Mouse (Mus musculus): ENCODE data around the gene Gm10024.
"Not testable (repeated sequence)": the region's sequence is repeated elsewhere in the genome, so short reads cannot be mapped to it uniquely, and the experiment has no call there.

Gene Gm10024

DNA sequence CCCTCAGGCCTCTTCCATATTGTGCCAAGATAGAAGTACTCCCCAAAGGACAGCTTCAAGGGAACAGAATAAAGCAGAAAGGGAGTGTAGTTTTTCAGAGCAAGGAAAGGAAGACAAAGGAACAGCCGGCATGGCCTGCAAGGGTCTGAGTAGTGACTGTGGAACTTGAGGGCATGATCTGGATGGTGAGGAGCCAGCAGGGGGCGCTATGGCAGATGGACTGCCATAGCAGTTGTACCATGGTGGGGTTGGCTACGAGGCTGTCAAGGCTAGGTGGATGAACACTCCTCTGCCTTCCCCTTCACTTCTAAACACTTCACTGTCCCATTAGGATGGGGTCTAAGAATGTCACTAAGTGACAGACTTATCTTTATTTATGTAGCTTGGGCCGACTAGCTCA, 18.0 kb downstream of the Gm10024 start:
- no peak for DNase-seq (ENCODE audit: low spot score in 2 of 2)

- no peak for DNase-seq (ENCODE audit: low spot score in 2 of 2)
Observed at GRCm38 (mm10) chr10:77735928-77736327, 24.7 kb downstream of the Gm10024 start.

DNA sequence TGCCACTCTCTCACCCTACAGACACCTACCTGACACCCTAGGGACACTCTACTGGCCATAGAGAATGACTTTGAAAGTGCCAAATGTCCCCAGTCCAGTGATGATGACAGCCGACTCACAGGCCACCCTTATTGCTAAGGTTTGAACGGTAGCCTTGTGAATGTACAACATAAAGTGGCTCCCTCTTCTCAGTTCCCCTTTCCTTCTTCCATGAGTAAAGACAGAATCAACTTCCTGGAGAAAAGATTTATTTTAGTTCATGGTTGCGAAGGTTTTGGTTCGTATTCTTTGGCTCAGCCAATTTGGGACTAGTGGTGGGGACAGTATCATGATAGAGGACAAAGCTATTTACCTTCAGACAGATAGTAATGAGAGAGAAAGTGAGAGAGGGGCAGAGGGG, 27.7 kb downstream of the Gm10024 start:
- DNase-seq (ENCODE audit: low spot score in 2 of 2): no peak

DNA sequence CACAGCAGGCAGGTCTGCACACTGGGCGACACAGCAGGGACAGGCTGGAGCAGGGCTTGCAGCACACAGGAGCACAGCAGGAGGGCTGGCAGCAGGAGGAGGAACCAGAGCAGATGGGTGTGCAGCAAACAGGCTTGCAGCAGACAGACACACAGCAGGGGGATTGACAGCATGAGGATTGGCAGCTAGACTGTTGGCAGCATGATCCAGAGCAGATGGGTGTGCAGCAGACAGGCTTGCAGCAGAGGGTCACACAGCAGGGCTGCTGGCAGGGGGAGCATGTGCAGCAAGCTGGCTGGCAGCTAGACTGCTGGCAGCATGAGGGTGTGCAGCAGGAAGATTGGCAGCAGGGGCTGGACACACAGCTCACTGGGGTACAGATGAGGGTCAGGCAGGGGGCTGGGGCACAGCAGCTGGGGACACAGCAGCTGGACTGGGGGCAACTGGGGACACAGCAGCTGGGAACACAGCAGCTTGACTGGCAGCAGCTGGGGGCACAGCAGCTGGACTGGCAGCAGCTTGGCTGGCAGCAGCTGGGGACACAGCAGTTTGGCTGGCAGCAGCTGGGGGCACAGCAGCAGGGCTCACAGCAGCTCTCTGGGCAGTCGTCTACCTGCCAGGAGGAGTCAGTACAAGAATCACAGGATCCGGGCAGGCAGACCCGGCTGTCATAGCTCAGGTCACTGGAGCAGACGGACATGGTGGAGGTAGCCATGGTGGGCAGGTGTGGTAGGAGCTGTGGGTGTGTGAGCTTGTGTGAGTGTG, 30.8 kb downstream of the Gm10024 start, which contains the start of gene Gm18596:
TSS of gene Gm18596 (minus strand) at position 715 of the 765 bp plus-strand sequence.
- DNase-seq (ENCODE audit: low spot score in 2 of 2): not testable (repeated sequence)

- DNase-seq (ENCODE audit: low spot score in 2 of 2): not testable (repeated sequence)
Observed at GRCm38 (mm10) chr10:77750686-77751085, 39.4 kb downstream of the Gm10024 start.

- not testable (repeated sequence) for DNase-seq (ENCODE audit: low spot score in 2 of 2)
Observed at GRCm38 (mm10) chr10:77751254-77751653, 40.0 kb downstream of the Gm10024 start, which contains the start of gene Gm9736. Gene Gm9736 (minus strand): TSS chr10:77751354.

GRCm38 (mm10) chr10:77752312-77752711, 41.1 kb downstream of the Gm10024 start:
- DNase-seq (ENCODE audit: low spot score in 2 of 2): not testable (repeated sequence)

GRCm38 (mm10) chr10:77753448-77753847, 42.2 kb downstream of the Gm10024 start:
- no peak for DNase-seq (ENCODE audit: low spot score in 2 of 2)

- not testable (repeated sequence) for DNase-seq (ENCODE audit: low spot score in 2 of 2)
Observed at GRCm38 (mm10) chr10:77759582-77759981, 48.3 kb downstream of the Gm10024 start, which contains the start of gene Gm3233. Gene Gm3233 (minus strand): TSS chr10:77759682.
